Mouse (Mus musculus) embryonic fibroblast, embryonic 13.5 days (primary cell): ENCODE data around the gene Dmtf1.

Experiments
- CTCF ChIP-seq: IDR thresholded peaks from 2 replicates; pipeline ENCODE4 v1.5.1; 2011; ENCODE audit warnings: mild to moderate bottlenecking, control low read depth, low read length, moderate library complexity, borderline replicate concordance; ENCODE audit not compliant: insufficient read depth
- POLR2A ChIP-seq: IDR thresholded peaks from 2 replicates; pipeline ENCODE4 v1.6.1; 2011; ENCODE audit warnings: low read depth, mild to moderate bottlenecking, control low read depth, low read length, moderate library complexity

DNA sequence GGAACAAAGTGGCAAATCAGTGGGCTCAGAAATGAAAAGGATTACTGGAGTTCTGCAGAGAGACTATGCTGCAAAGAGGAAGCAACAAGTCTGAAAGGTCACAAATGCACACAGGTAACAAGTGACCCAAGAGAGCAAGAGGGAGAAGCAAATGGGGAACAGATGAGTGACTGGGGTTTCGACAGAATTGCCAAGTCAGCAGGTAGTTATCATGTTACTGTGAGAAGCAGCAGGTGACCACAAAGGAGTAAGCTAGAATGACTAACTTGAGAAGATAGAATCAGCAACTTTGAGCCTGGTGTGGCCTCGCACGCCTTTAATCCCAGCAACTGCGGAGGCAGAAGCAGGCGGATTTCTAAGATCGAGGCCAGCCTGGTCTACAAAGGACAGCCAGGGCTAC lies 19.2 kb downstream of the Dmtf1 start:
- TF ChIP-seq CTCF (no peak), POLR2A (no peak)
